Mouse (Mus musculus) heart, adult 2 months (tissue): ENCODE results near the gene Cdc42ep4.

ENCODE experiments used
- CTCF ChIP-seq: fragments of 200-600 bp; IDR thresholded peaks from 2 replicates; pipeline ENCODE4 v1.8.1; 2022; ENCODE audit warnings: antibody characterized with exemption, mild to moderate bottlenecking, moderate library complexity
- EP300 ChIP-seq: fragments of 200-500 bp; IDR thresholded peaks from 2 replicates; pipeline ENCODE4 v1.6.1; 2011; ENCODE audit warnings: low read depth, low read length, control low read depth; ENCODE audit not compliant: insufficient read depth

GRCm38 (mm10) chr11:113739213-113739612 lies 12.5 kb downstream of the Cdc42ep4 start:
- TF ChIP-seq EP300 = no peak
- TF ChIP-seq CTCF = no peak
